Comparison of ENCODE assay signal across 8 mouse cellular contexts in the genomic region with DNA sequence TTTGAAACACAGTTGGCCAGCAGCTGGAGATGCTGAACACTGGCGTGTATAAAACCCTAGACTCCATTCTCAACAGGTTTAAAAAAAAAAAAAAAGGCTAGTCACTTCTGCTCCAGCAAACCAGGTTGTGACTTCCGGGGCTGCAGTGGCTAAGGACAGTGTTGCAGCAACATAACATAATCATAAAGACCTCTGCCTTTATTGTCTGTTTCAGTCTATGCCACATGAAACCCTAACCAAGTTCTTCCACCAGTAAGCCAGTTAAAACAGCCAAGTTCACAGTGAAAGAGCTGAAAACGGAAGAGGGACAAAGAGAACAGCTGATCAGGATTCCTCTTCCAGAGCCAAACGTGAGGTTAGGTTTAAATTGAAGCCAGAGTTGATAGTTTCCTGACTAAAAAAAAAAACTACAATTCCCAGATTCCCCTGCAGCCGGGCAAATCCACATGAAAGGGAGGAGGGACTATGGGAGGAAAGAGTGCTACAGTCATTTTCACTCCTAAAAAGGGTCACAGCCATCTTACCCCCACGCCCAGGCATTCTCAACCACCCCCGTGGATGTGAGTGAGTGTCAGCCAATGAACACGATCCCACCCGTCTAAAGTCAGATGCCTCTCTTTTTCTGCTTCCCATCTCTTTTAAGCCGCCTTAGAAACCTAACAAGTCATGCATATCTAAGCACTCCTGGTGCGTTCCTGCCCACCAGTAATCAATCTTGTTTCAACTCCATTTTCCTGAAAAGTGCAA.
A peak's percentile ranks its signal among the peaks of the same experiment; 100 is the strongest.
DNase-seq lines count a peak whose midpoint lies in the region; ATAC-seq and TF ChIP-seq lines count a peak whose summit lies in the region.

No protein-coding gene starts in this region.

- H3K36me3 ChIP-seq in embryonic facial prominence, embryonic 11.5 days (replicated peaks; ENCODE audit: control insufficient read depth, insufficient read depth, low read depth, low read length) = no peaks in the 10 kb centered on the region
- H3K36me3 ChIP-seq in heart, embryonic 10.5 days = no peaks in the 10 kb centered on the region
- H3K36me3 ChIP-seq in kidney, embryonic 16.5 days (ENCODE audit: insufficient read depth, low read length) = no peaks in the 10 kb centered on the region
- H3K36me3 ChIP-seq in limb, embryonic 14.5 days (ENCODE audit: control insufficient read depth, insufficient read depth, low read length) = no peaks in the 10 kb centered on the region
- H3K36me3 ChIP-seq in midbrain, embryonic 16.5 days (ENCODE audit: control insufficient read depth, insufficient read depth, low read length) = no peaks in the 10 kb centered on the region

- no peaks in the 10 kb centered on the region for H3K9me3 ChIP-seq in embryonic facial prominence, embryonic 11.5 days (replicated peaks; ENCODE audit: control insufficient read depth, low read length)
- H3K9me3 ChIP-seq in heart, embryonic 10.5 days = no peaks in the 10 kb centered on the region
- H3K9me3 ChIP-seq in kidney, embryonic 16.5 days (ENCODE audit: low read length) = no peaks in the 10 kb centered on the region
- H3K9me3 ChIP-seq in limb, embryonic 14.5 days (ENCODE audit: control insufficient read depth, low read length) = no peaks in the 10 kb centered on the region
- no peaks in the 10 kb centered on the region for H3K9me3 ChIP-seq in midbrain, embryonic 16.5 days (replicated peaks; ENCODE audit: control insufficient read depth, low read length, poor library complexity, severe bottlenecking)

- H3K27me3 ChIP-seq in embryonic facial prominence, embryonic 11.5 days (ENCODE audit: control insufficient read depth, insufficient read depth, low read length) = no peaks in the 10 kb centered on the region
- no peaks in the 10 kb centered on the region for H3K27me3 ChIP-seq in heart, embryonic 10.5 days (ENCODE audit: insufficient read depth, poor library complexity, severe bottlenecking)
- H3K27me3 ChIP-seq in kidney, embryonic 16.5 days (ENCODE audit: insufficient read depth, low read length) = no peaks in the 10 kb centered on the region
- H3K27me3 ChIP-seq in limb, embryonic 14.5 days (ENCODE audit: control insufficient read depth, insufficient read depth, low read length) = no peaks in the 10 kb centered on the region
- no peaks in the 10 kb centered on the region for H3K27me3 ChIP-seq in midbrain, embryonic 16.5 days (ENCODE audit: control insufficient read depth, insufficient read depth, low read depth, low read length)

- no peak overlapping the region for H3K27ac ChIP-seq in embryonic facial prominence, embryonic 11.5 days (replicated peaks; ENCODE audit: low read depth, low read length)
- peak overlapping the region; percentile 81 for H3K27ac ChIP-seq in heart, embryonic 10.5 days
- peak overlapping the region; percentile 88 for H3K27ac ChIP-seq in kidney, embryonic 16.5 days (ENCODE audit: low read length)
- H3K27ac ChIP-seq in limb, embryonic 14.5 days (replicated peaks; ENCODE audit: low read depth, low read length) = 0 out of 2 replicates have a peak overlapping the region, but pooled peaks have one; percentile 19
- peak overlapping the region; percentile 71 for H3K27ac ChIP-seq in midbrain, embryonic 16.5 days (ENCODE audit: low read length)

- DNase-seq in thymus, postnatal 0 days (ENCODE audit: low spot score) = peak; percentile 14
- DNase-seq in thymus, adult 18-20 months = no peak
- DNase-seq in embryonic facial prominence, embryonic 11.5 days (ENCODE audit: low spot score) = peak; percentile 79
- no peak for DNase-seq in heart, embryonic 10.5 days (ENCODE audit: low spot score)
- DNase-seq in limb, embryonic 14.5 days (ENCODE audit: low spot score) = peak; percentile 60
- peak; percentile 56 for DNase-seq in testis, postnatal 10 days (ENCODE audit: low spot score)

- TF ChIP-seq POLR2A in limb, embryonic 14.5 days (IDR thresholded peaks at IDR 0.05; ENCODE audit: borderline replicate concordance, extremely low read depth, insufficient read depth, insufficient read length) = no peak

- no peaks in the 10 kb centered on the region for H3K4me1 ChIP-seq in embryonic facial prominence, embryonic 11.5 days (ENCODE audit: control insufficient read depth, insufficient read depth, low read length)
- no peaks in the 10 kb centered on the region for H3K4me1 ChIP-seq in heart, embryonic 10.5 days
- H3K4me1 ChIP-seq in kidney, embryonic 16.5 days (ENCODE audit: insufficient read depth, low read length) = peaks cover 6% of the 10 kb centered on the region; the same call in 1 of the 2 replicates
- H3K4me1 ChIP-seq in limb, embryonic 14.5 days (ENCODE audit: control insufficient read depth, insufficient read depth, low read length) = peaks cover 5% of the 10 kb centered on the region
- H3K4me1 ChIP-seq in midbrain, embryonic 16.5 days (ENCODE audit: control insufficient read depth, insufficient read depth, low read length) = no peaks in the 10 kb centered on the region

- H3K4me2 ChIP-seq in embryonic facial prominence, embryonic 11.5 days (ENCODE audit: low read depth, low read length) = peak overlapping the region; percentile 37
- H3K4me2 ChIP-seq in kidney, embryonic 16.5 days (replicated peaks; ENCODE audit: low read depth, low read length) = peak overlapping the region; percentile 60
- H3K4me2 ChIP-seq in limb, embryonic 14.5 days (replicated peaks; ENCODE audit: low read depth, low read length, severe bottlenecking) = peak overlapping the region; percentile 54
- H3K4me2 ChIP-seq in midbrain, embryonic 16.5 days (ENCODE audit: low read length) = peak overlapping the region; percentile 57

- peak; percentile 76 for ATAC-seq in embryonic facial prominence, embryonic 11.5 days (replicated peaks; ENCODE audit: insufficient number of reproducible peaks, low FRiP score, low TSS enrichment, low read depth)
- peak; percentile 69 for ATAC-seq in kidney, embryonic 16.5 days (ENCODE audit: low FRiP score, low TSS enrichment)
- ATAC-seq in limb, embryonic 14.5 days (ENCODE audit: low FRiP score, low read depth) = peak; percentile 75
- peak; percentile 91 for ATAC-seq in midbrain, embryonic 16.5 days

- peak overlapping the region; percentile 43 for H3K9ac ChIP-seq in embryonic facial prominence, embryonic 11.5 days (replicated peaks; ENCODE audit: low read length)
- peak overlapping the region; percentile 63 for H3K9ac ChIP-seq in kidney, embryonic 16.5 days (replicated peaks; ENCODE audit: low read length)
- H3K9ac ChIP-seq in limb, embryonic 14.5 days (ENCODE audit: low read depth, low read length, severe bottlenecking) = peak overlapping the region; percentile 34; the same call in 1 of the 2 replicates
- H3K9ac ChIP-seq in midbrain, embryonic 16.5 days (ENCODE audit: low read depth, low read length) = peak overlapping the region; percentile 63

- 13% methylated on average over 11 of the region's 11 CpGs for WGBS in embryonic facial prominence, embryonic 11.5 days
- WGBS in heart, embryonic 10.5 days = 16% methylated on average over 11 of the region's 11 CpGs
- WGBS in kidney, embryonic 16.5 days = 14% methylated on average over 11 of the region's 11 CpGs
- 13% methylated on average over 11 of the region's 11 CpGs for WGBS in limb, embryonic 14.5 days
- 11% methylated on average over 11 of the region's 11 CpGs for WGBS in midbrain, embryonic 16.5 days

- peak overlapping the region; percentile 26 for H3K4me3 ChIP-seq in embryonic facial prominence, embryonic 11.5 days (ENCODE audit: low read depth, low read length)
- peak overlapping the region; percentile 55 for H3K4me3 ChIP-seq in heart, embryonic 10.5 days
- peak overlapping the region; percentile 54 for H3K4me3 ChIP-seq in kidney, embryonic 16.5 days (ENCODE audit: low read length)
- H3K4me3 ChIP-seq in limb, embryonic 14.5 days (replicated peaks; ENCODE audit: low read length) = peak overlapping the region; percentile 37
- peak overlapping the region; percentile 50 for H3K4me3 ChIP-seq in midbrain, embryonic 16.5 days (ENCODE audit: low read depth, low read length)

Comparison
In these comparisons a context has a peak if more than half of its experiments do, and no peak if none do; other contexts are left out.
1. DNase-seq: peak in thymus, postnatal 0 days (single experiment), embryonic facial prominence, embryonic 11.5 days (single experiment), limb, embryonic 14.5 days (single experiment) and testis, postnatal 10 days (single experiment); none in thymus, adult 18-20 months (0 of 2) and heart, embryonic 10.5 days (single experiment).
2. Peak in every context shown above with its lines, with median percentiles within 50 percentile points of each other: ATAC-seq, H3K4me2 ChIP-seq, H3K4me3 ChIP-seq and H3K9ac ChIP-seq.